Mouse (Mus musculus) heart, embryonic 10.5 days (tissue): ENCODE measurements around the gene L3mbtl2. TPM values are rescaled to one million over a fixed set of nuclear protein-coding genes. Genes with fewer than 3 reads are reported as not detected.
"Not testable (repeated sequence)": the region's sequence is repeated elsewhere in the genome, so short reads cannot be mapped to it uniquely, and the experiment has no call there.

Experiments
- DNase-seq: peaks from one replicate; pipeline ENCODE4 v3.0.0-alpha.2; 2017; ENCODE audit warnings: low spot score
- H3K27ac ChIP-seq: fragments of 300-500 bp; sonication (generic); 2 replicates; pipeline ENCODE4 v1.5.1; 2016; ENCODE audit warnings: mild to moderate bottlenecking
- H3K27me3 ChIP-seq: fragments of 300-500 bp; sonication (generic); 2 replicates; pipeline ENCODE4 v1.6.1; 2016; ENCODE audit warnings: mild to moderate bottlenecking; ENCODE audit not compliant: poor library complexity, insufficient read depth, severe bottlenecking
- H3K36me3 ChIP-seq: fragments of 300-500 bp; sonication (generic); 2 replicates; pipeline ENCODE4 v1.6.1; 2016; ENCODE audit warnings: mild to moderate bottlenecking, moderate library complexity
- H3K4me1 ChIP-seq: fragments of 300-500 bp; sonication (generic); 2 replicates; pipeline ENCODE4 v1.6.1; 2016; ENCODE audit warnings: mild to moderate bottlenecking
- H3K4me3 ChIP-seq: fragments of 300-500 bp; sonication (generic); 2 replicates; pipeline ENCODE4 v1.5.1; 2016; ENCODE audit warnings: mild to moderate bottlenecking, moderate library complexity
- H3K9me3 ChIP-seq: fragments of 300-500 bp; sonication (generic); 2 replicates; pipeline ENCODE4 v1.6.1; 2016; ENCODE audit warnings: mild to moderate bottlenecking, moderate library complexity
- WGBS: fragments of 180-500 bp; shearing (Covaris S2); methylation state at CpG from one replicate; pipeline ENCODE4 v1.1.7; 2016; 5-methylcytosine and 5-hydroxymethylcytosine counted together
- polyA plus RNA-seq: library from polyadenylated mRNA; unstranded; fragments of >200 nt; fragmentation: Nextera tagmentation; extraction: Ambion mirVana; gene quantifications from 2 replicates; pipeline ENCODE4 v1.2.1, GENCODE M21; 2016

L3mbtl2 gene
- polyA plus RNA-seq, 1 experiment from 2014 or later = 31.3 TPM

DNA sequence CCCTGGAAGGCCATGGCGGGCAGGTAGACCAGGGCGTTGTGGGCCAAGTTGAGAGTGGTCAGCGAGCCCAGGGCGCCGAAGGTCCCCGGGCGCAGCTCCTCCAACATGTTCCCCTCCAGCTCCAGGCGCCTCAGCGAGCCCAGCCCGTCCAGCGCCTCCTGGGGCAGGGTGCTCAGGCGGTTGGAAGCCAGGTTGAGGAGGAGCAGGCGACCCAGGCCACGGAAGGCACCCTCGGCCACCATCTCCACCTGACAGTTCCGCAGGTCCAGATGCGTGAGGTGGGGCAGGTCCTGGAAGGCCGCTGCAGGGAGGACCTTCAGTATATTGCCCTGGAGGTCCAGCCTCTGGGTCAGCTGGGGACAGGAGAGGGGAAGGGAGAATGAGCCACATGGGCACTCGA, 31.2 kb downstream of the L3mbtl2 start:
- H3K36me3 ChIP-seq = 0 out of 2 replicates have a peak, but pooled peaks cover 4% of the 10 kb centered on the region
- DNase-seq = no peak
- H3K27ac ChIP-seq = peak overlapping the region; percentile 83
- peaks cover 20% of the 10 kb centered on the region for H3K4me1 ChIP-seq
- WGBS = 26% methylated on average over 19 of the region's 19 CpGs
- peaks cover 70% of the 10 kb centered on the region for H3K27me3 ChIP-seq
- no peaks in the 10 kb centered on the region for H3K9me3 ChIP-seq
- peak overlapping the region; percentile 76 for H3K4me3 ChIP-seq

DNA sequence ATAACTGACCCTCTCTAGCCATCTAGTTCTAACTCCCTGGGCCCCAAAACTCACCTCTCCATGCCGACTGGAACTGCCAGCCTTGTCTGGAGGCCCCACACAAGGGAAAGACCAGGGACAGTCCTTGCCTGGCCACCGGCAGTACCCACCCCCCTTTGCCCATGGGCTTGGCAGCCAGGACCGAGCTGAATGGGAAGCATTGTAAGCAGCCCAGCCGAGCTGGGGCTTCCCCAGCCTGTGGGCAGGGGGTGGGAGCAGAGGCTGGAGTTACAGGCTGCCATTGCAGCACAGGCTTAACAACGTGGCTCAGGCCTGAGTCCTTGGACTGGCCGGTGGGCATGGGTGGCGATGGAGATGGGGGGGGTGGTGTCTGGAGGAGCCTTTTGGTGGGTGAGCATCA, 33.5 kb downstream of the L3mbtl2 start, which contains the start of gene Chadl:
Gene Chadl (minus strand): TSS at position 113 of the 400 bp plus-strand sequence.
- no peak for DNase-seq

DNA sequence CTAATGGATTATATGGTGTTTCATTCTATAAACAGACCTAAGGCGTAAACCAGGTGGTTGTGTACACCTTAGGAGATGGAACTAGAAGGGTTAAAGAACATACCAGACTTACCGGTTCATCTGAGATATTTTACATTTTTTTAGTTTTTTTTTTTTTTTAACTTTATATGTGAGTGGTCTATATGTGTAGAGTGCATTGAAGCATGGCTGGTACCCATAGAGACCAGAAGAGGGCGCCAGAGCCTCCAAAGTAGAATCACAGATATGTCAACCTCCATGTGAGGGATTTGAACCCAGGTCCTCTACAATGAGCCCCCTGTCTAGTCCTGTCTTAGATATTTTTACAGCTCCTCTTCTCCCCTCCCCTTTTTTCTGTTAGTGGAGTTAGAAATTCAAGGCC, 34.2 kb downstream of the L3mbtl2 start:
- Histone ChIP-seq H3K27ac (no peak overlapping the region), H3K4me1 (peaks cover 20% of the 10 kb centered on the region), H3K4me3 (no peak overlapping the region), H3K9me3 (no peaks in the 10 kb centered on the region), H3K36me3 (peaks cover 12% of the 10 kb centered on the region), H3K27me3 (peaks cover 47% of the 10 kb centered on the region)
- DNase-seq = no peak
- 49% methylated on average over 3 of the region's 3 CpGs for WGBS

More for the DNA sequence above, 33.5 kb downstream of the L3mbtl2 start, which contains the start of gene Chadl:
- Histone ChIP-seq H3K9me3 (no peaks in the 10 kb centered on the region), H3K4me1 (peaks cover 20% of the 10 kb centered on the region), H3K36me3 (peaks cover 5% of the 10 kb centered on the region), H3K4me3 (no peak within 1 kb of the TSS), H3K27me3 (peaks cover 54% of the 10 kb centered on the region), H3K27ac (no peak within 1 kb of the TSS)
- 69% methylated on average over 7 of the region's 7 CpGs for WGBS

DNA sequence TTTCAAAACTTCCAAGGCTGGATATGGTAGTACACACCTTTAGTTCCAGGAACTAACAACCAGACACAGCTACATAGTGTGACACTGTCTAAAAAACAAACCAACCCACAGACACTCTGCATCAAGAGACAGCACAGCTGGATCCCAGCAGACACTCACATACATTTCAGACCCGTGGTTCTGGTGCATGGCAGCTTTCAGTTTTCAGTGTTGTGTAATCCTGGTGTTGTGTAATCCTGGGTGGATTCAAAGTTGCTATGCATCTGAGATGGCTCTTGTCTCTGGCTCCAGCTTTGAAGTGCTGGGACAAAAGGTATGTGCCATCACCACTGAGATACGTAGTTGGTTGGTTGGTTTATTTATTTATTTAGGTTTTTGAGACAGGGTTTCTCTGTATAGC, 34.8 kb downstream of the L3mbtl2 start:
- DNase-seq = no peak
- Histone ChIP-seq H3K27ac (no peak overlapping the region), H3K9me3 (no peaks in the 10 kb centered on the region), H3K4me3 (no peak overlapping the region), H3K4me1 (peaks cover 16% of the 10 kb centered on the region), H3K27me3 (peaks cover 40% of the 10 kb centered on the region), H3K36me3 (peaks cover 19% of the 10 kb centered on the region)
- 70% methylated on average over 2 of the region's 2 CpGs for WGBS

DNA sequence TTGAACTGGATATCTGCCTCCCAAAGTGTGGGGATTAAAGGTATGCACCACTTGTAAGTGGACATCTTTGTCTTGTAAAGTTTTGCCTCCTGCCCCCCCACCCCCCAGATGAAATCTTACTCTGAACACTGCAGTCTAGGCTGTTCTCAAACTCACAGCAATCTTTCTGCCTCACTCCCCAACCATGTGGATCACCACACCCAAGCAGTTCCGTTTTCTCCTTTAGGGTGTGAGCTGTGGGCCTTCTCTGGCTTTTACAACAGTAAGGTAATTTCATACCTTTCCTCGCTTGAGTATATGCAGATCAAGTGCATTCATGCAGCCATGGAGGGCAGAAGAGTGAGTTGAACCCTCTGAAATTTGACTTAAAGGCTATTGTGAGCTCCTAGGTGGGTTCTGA, 36.5 kb downstream of the L3mbtl2 start:
- no peaks in the 10 kb centered on the region for H3K9me3 ChIP-seq
- peaks cover 24% of the 10 kb centered on the region for H3K27me3 ChIP-seq
- H3K27ac ChIP-seq = no peak overlapping the region
- H3K4me3 ChIP-seq = no peak overlapping the region
- no peak for DNase-seq
- no peaks in the 10 kb centered on the region for H3K4me1 ChIP-seq
- H3K36me3 ChIP-seq = peaks cover 32% of the 10 kb centered on the region
- 77% methylated on average over 2 of the region's 2 CpGs for WGBS

DNA sequence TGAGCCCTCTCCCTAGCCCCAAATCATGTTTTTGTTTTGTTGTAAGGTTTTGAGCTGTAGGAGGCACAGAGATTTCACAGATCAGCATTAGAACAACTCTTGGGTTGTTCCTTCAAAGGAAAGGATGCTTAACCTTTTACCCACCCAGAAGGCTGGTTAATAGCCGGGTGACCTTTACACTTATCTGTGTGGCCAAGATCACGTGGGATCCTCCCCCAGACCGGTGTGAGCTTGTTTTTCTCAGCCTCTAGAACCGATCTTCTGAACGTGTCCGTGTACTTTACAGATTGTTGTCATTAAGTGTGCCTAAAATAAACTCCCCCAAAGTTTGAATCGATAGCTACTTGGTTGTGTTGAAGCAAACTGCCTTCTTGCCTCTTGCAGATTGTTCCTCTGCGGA, 36.9 kb downstream of the L3mbtl2 start:
- no peaks in the 10 kb centered on the region for H3K4me1 ChIP-seq
- H3K9me3 ChIP-seq = no peaks in the 10 kb centered on the region
- DNase-seq = no peak
- WGBS = 70% methylated on average over 8 of the region's 8 CpGs
- no peak overlapping the region for H3K4me3 ChIP-seq
- no peak overlapping the region for H3K27ac ChIP-seq
- peaks cover 20% of the 10 kb centered on the region for H3K27me3 ChIP-seq
- peaks cover 36% of the 10 kb centered on the region for H3K36me3 ChIP-seq

DNA sequence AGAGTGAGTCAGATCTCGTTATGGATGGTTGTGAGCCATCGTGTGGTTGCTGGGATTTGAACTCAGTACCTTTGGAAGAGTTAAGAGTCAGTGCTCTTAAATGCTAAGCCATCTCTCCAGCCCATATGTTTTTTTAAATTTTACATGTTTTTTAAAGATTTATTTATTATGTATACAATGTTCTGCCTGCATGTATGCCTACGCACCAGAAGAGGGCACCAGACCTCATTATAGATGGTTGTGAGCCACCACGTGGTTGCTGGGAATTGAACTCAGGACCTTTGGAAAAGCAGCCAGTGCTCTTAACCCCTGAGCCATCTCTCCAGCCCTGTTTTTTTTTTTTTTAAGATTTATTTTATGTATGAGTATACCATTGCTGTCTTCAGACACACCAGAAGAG, 37.7 kb downstream of the L3mbtl2 start:
- H3K4me3 ChIP-seq = not testable (repeated sequence)

DNA sequence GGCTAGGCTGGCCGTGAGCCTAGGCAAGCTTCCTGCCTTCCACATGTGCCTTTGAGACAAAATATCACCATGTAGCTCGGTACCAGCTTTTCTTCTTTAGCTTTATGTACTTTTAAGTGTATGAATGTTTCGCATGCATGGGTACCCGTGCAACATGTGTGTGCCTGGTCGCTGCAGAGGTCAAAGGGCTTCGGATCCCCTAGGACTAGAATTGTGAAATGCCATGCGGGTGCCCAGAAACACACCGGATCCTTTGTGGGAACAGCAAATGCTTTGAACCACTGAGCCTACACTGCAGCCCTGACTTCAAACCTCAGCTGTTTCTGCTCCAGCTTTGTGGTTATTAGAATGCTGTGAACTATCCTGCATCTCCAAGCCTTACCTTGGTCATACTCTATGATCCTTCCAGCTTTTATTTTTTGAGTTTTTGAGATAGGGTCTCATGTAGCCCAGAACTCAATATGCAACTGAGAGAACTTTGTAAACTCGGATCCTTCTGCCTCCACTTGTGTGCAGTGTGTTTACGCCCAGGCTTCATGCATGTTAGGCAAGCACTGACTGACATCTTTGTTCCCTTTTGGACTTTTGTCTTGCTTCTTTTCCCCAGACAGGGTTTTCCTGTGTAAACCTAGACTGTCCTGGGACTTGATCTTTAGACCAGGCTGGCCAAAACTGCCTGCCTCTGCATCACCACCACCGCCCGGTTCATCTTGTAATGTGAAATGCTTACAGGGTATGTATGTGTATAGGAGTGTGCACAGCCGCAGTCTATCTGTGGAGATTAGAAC, 38.8 kb downstream of the L3mbtl2 start:
- WGBS = 87% methylated on average over 13 of the region's 13 CpGs
- Histone ChIP-seq H3K4me1 (no peaks in the 10 kb centered on the region), H3K9me3 (no peaks in the 10 kb centered on the region), H3K4me3 (no peak overlapping the region), H3K27me3 (peaks cover under 1% of the 10 kb centered on the region; the same call in 1 of the 2 replicates), H3K27ac (no peak overlapping the region), H3K36me3 (peaks cover 54% of the 10 kb centered on the region)
- no peak for DNase-seq

More for the DNA sequence above, 37.7 kb downstream of the L3mbtl2 start:
- not testable (repeated sequence) for H3K4me1 ChIP-seq, H3K27ac ChIP-seq, H3K9me3 ChIP-seq, DNase-seq
- Histone ChIP-seq H3K27me3 (peaks cover 12% of the 10 kb centered on the region), H3K36me3 (peaks cover 44% of the 10 kb centered on the region)
- WGBS = 77% methylated on average over 4 of the region's 4 CpGs

DNA sequence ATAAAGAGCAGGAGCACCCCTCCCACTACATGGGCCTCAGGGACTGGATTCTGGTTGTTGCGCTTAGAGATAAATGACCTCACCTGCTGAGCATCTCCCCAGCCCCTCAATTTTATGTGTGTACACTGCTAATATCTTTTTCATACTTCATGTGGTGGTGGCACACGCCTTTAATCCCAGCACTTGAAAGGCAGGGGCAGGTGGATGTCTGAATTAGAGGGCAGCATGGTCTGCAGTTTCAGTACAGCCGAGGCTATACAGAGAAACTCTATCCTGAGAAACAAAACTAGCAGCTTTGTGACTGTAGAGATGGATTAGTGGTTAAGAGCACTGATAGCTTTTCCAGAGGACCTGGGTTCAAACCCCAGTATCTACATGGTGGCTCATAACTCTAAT, 39.4 kb downstream of the L3mbtl2 start:
- Histone ChIP-seq H3K27me3 (no peaks in the 10 kb centered on the region; the same call in 1 of the 2 replicates), H3K27ac (no peak overlapping the region), H3K4me3 (no peak overlapping the region), H3K9me3 (no peaks in the 10 kb centered on the region), H3K36me3 (peaks cover 60% of the 10 kb centered on the region), H3K4me1 (no peaks in the 10 kb centered on the region)
- 89% methylated on average over 3 of the region's 3 CpGs for WGBS
- no peak for DNase-seq

DNA sequence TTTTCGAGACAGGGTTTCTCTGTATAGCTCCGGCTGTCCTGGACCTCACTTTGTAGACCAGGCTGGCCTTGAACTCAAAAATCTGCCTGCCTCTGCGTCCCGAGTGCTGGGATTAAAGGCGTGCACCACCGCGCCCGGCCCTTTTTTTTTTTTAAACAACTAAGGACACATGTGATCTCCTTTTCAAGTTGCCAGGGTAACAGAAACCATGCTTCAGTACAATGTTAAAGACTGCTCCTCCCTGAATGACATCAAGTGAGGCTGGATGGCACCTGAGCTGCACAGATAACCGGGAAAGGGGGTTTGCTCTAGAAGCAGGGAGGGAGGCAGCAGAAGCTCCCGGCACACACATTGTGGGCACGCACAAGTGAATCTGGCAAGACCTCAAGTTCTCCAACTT, 45.3 kb downstream of the L3mbtl2 start:
- WGBS = 93% methylated on average over 11 of the region's 11 CpGs
- Histone ChIP-seq H3K27ac (no peak overlapping the region), H3K4me3 (no peak overlapping the region), H3K9me3 (no peaks in the 10 kb centered on the region), H3K36me3 (peaks cover 96% of the 10 kb centered on the region), H3K4me1 (no peaks in the 10 kb centered on the region), H3K27me3 (no peaks in the 10 kb centered on the region)
- no peak for DNase-seq

DNA sequence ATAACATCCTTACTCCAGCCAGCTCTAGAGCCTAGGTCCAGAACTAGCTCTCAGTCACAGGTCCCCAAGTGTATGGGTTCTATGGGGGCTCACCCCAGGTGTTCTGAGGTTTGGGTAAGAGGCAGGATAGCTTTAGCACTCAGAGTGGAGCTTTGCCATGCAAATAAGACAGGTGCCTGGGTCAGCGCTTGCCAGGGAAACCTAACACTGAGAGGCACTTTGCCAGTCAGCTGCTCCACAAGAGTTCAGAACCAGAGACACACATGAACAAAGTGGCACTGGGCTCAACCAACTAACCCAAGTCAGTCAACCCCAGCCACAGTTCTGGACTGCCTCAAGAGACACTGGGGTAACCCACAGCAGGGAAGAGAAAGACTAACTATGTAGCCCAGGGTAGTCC, 46.0 kb downstream of the L3mbtl2 start:
- 92% methylated on average over 1 of the region's 1 CpGs for WGBS
- Histone ChIP-seq H3K36me3 (peaks cover 91% of the 10 kb centered on the region), H3K27me3 (no peaks in the 10 kb centered on the region), H3K4me3 (no peak overlapping the region), H3K9me3 (no peaks in the 10 kb centered on the region), H3K27ac (no peak overlapping the region), H3K4me1 (no peaks in the 10 kb centered on the region)
- no peak for DNase-seq

DNA sequence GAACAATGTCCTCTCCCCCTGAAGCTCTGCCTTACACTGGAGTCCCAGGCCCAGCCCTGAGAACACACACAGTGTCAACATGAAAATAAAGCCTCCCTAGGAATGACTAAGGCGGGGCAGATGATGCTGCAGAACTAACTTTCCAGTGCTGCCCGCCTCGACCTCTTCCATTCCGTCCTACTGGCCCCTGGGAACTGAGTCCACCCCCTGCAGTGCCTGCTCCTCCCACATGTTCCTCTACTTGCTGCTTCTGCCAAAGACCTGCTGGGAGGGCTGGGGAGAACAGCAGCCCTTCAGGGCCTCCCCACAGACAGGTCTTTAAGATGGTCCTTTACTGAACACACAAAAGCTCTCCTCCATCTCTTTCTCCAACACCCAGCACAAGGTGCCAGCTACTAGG, 47.1 kb downstream of the L3mbtl2 start:
- no peak for DNase-seq
- H3K36me3 ChIP-seq = peaks cover 90% of the 10 kb centered on the region
- 88% methylated on average over 4 of the region's 4 CpGs for WGBS

DNA sequence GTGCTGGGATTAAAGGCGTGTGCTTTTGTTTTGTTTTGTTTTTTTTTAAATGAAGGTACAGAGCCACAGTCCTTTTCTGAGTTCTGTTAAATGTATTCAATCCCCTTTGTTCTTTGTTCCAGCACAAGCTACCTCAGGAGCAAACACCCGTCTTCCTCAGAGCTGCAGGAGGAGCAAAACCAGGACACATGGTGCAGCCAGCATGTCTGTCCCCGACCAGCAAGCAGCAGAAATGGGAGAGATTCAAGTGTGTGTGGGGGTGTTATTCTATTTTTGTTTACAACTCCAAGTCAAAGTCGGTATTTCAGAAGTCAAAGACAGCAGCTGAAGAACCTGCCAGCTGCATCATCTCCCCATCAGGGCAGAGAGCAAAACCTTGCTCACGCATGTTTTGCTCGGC, 50.1 kb downstream of the L3mbtl2 start:
- WGBS = 87% methylated on average over 6 of the region's 6 CpGs
- Histone ChIP-seq H3K27me3 (no peaks in the 10 kb centered on the region), H3K4me3 (no peak overlapping the region), H3K4me1 (no peaks in the 10 kb centered on the region), H3K36me3 (peaks cover 93% of the 10 kb centered on the region), H3K9me3 (no peaks in the 10 kb centered on the region), H3K27ac (no peak overlapping the region)
- no peak for DNase-seq

More for the DNA sequence above, 47.1 kb downstream of the L3mbtl2 start:
- Histone ChIP-seq H3K4me3 (no peak overlapping the region), H3K4me1 (no peaks in the 10 kb centered on the region), H3K27me3 (no peaks in the 10 kb centered on the region), H3K9me3 (no peaks in the 10 kb centered on the region), H3K27ac (no peak overlapping the region)
